Mouse (Mus musculus) liver, embryonic 15.5 days (tissue): ENCODE data around the gene Brk1. TPM values are rescaled to one million over a fixed set of nuclear protein-coding genes. Genes with fewer than 3 reads are reported as not detected.

Experiments used
- ATAC-seq: fragments of 200-750 bp; cut with Nextera tagmentation; 2 replicates; pipeline ENCODE4 v1.8.0; 2017; ENCODE audit warnings: moderate number of reproducible peaks, mild to moderate bottlenecking, moderate library complexity; ENCODE audit not compliant: insufficient read depth
- H3K27ac ChIP-seq: fragments of 300-500 bp; sonication (generic); replicated peaks from 2 replicates; pipeline ENCODE4 v1.5.1; 2015; ENCODE audit warnings: mild to moderate bottlenecking, inconsistent platforms
- H3K27me3 ChIP-seq: fragments of 300-500 bp; sonication (generic); 2 replicates; pipeline ENCODE4 v1.6.1; 2015; ENCODE audit warnings: mild to moderate bottlenecking, inconsistent platforms
- H3K36me3 ChIP-seq: fragments of 300-500 bp; sonication (generic); replicated peaks from 2 replicates; pipeline ENCODE4 v1.6.1; 2015; ENCODE audit warnings: moderate library complexity, mild to moderate bottlenecking, inconsistent platforms
- H3K4me1 ChIP-seq: fragments of 300-500 bp; sonication (generic); replicated peaks from 2 replicates; pipeline ENCODE4 v1.6.1; 2015; ENCODE audit warnings: inconsistent platforms
- H3K4me2 ChIP-seq: fragments of 300-500 bp; sonication (generic); 2 replicates; pipeline ENCODE4 v1.6.1; 2015; ENCODE audit warnings: moderate library complexity, mild to moderate bottlenecking, inconsistent platforms
- H3K4me3 ChIP-seq: fragments of 300-500 bp; sonication (generic); replicated peaks from 2 replicates; pipeline ENCODE4 v1.5.1; 2015; ENCODE audit warnings: mild to moderate bottlenecking, inconsistent platforms
- H3K9ac ChIP-seq: fragments of 300-500 bp; sonication (generic); 2 replicates; pipeline ENCODE4 v1.6.1; 2015; ENCODE audit warnings: moderate library complexity, mild to moderate bottlenecking, inconsistent platforms
- H3K9me3 ChIP-seq: fragments of 300-500 bp; sonication (generic); replicated peaks from 2 replicates; pipeline ENCODE4 v1.6.1; 2016; ENCODE audit warnings: inconsistent platforms
- WGBS: fragments of 180-500 bp; shearing (Covaris S2); methylation state at CpG from one replicate; pipeline ENCODE4 v1.1.7; 2015; ENCODE audit warnings: mixed read lengths; ENCODE audit not compliant: insufficient replicate concordance; 5-methylcytosine and 5-hydroxymethylcytosine counted together
- polyA plus RNA-seq: library from polyadenylated mRNA; unstranded; fragments of >200 nt; fragmentation: Nextera tagmentation; extraction: Ambion mirVana; gene quantifications from 2 replicates; pipeline ENCODE4 v1.2.1, GENCODE M21; 2015

Gene Brk1
- polyA plus RNA-seq, 1 experiment from 2014 or later: 80.7 TPM

DNA sequence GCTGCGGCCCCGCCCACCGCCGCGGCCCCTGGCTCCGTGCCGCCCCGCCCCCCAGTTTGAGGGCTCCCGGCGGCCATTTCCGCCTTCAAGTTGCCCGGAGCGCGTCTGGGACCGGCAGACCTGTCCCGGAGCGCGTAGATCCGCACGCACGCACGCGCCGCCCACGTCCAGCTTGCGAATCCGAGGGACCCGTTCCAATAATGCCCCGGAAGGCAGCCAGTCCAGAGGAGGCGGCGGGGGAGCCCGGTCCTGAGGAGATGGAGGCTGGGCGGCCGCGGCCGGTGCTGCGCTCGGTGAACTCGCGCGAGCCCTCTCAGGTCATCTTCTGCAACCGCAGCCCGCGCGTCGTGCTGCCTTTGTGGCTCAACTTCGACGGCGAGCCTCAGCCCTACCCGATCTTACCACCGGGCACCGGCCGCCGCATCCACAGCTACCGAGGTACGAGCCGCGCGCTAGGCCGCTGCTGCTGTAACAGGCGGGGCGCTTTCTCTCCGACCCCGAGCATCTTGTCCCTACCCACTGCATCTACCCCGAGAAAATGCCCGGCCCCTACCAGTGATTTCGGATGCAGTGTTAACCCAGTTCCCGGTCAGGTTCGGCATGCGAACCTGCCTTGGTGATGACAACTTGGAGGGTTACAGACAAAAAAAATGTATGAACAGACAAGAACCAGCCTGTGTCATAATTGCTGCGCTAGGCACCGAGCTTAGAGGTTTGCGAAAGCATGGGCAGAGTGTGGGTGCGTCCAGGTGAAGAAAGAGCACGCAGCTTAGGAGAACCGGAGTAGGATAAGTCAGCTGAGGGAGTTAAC is 19.6 kb downstream of the Brk1 start, which contains the start of gene Vhl:
Gene Vhl, plus strand, starts transcription at position 19 of the 811 bp plus-strand sequence.
- under 1% methylated on average over 76 of the region's 76 CpGs for WGBS
- Histone ChIP-seq H3K27ac (peak within 1 kb of the TSS; percentile 85), H3K27me3 (no peaks in the 10 kb centered on the region)

DNA sequence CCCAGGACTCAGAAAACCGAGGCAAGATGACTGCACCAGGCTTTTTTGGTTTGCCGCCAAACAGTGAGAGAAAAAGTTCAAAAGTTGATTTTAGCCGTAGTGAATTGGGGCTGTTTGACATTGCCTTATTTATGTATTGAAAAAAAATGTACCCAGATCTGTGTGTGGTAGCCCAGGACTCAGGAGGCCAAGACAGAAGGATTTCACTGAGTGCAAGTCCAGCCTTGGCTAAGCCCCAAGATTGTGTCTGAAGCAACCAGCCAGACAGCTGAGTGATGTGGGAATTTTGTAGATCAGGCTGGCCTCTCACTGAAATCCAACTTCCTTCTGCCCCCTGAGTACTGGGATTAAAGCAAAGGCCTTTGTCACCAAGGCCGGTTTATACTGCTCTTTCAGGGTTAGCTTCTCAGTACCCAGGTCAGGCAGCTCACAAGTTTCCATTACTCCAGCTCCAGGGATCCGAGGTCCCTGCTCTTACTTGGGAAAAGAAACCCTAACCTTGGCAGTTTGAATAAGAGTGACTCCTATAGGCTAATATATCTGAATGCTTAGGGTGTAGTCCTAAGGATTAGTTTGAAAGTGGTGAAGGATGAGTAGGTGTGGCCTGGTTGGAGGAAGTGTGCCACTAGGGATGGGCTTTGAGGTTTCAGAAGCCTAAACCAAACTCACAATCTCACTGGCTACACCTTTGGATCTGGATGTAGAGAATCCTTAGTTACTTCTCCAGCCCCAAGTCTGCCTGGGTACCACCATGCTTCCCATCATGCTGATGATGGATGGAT is 20.6 kb downstream of the Brk1 start:
- H3K9me3 ChIP-seq: no peaks in the 10 kb centered on the region
- ATAC-seq: no peak
- peaks cover 24% of the 10 kb centered on the region for H3K36me3 ChIP-seq
- H3K4me3 ChIP-seq: peak overlapping the region; percentile 83
- H3K4me1 ChIP-seq: peaks cover 29% of the 10 kb centered on the region
- H3K27ac ChIP-seq: no peak overlapping the region
- peak overlapping the region; percentile 84; the same call in 1 of the 2 replicates for H3K9ac ChIP-seq
- WGBS: 52% methylated on average over 5 of the region's 5 CpGs
- peak overlapping the region; percentile 94 for H3K4me2 ChIP-seq
- no peaks in the 10 kb centered on the region for H3K27me3 ChIP-seq

More for the DNA sequence above, 19.6 kb downstream of the Brk1 start, which contains the start of gene Vhl:
- peaks cover 13% of the 10 kb centered on the region for H3K36me3 ChIP-seq
- peak within 1 kb of the TSS; percentile 83 for H3K4me3 ChIP-seq
- peak within 1 kb of the TSS; percentile 84 for H3K9ac ChIP-seq
- H3K4me2 ChIP-seq: peak within 1 kb of the TSS; percentile 94
- ATAC-seq: peak; percentile 89
- no peaks in the 10 kb centered on the region for H3K9me3 ChIP-seq
- peaks cover 29% of the 10 kb centered on the region for H3K4me1 ChIP-seq

DNA sequence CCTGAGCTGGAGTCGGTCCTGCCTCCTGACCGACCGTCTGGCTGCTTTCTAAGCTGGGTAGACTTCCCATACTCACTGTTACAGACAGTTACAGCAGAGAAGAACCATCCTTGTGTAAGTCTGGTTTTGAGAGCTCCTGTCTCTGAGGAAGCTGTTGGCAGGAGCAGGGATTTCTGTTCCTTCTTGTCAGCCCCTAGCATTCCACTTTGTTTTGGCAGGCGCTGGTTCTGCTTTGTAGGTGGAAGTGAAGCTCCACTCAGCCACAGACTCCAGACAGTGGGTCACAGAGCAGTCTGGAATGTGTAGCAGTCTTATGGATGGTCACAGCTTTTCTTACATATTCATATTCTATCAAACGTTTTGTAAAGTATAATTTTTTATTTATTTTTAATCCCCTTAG is 25.8 kb downstream of the Brk1 start:
- H3K4me3 ChIP-seq: no peak overlapping the region
- no peaks in the 10 kb centered on the region for H3K9me3 ChIP-seq
- no peak for ATAC-seq
- no peak overlapping the region for H3K4me2 ChIP-seq
- peaks cover 9% of the 10 kb centered on the region for H3K4me1 ChIP-seq
- no peak overlapping the region for H3K27ac ChIP-seq
- H3K9ac ChIP-seq: no peak overlapping the region
- peaks cover 34% of the 10 kb centered on the region for H3K36me3 ChIP-seq
- WGBS: 72% methylated on average over 5 of the region's 5 CpGs
- H3K27me3 ChIP-seq: no peaks in the 10 kb centered on the region

DNA sequence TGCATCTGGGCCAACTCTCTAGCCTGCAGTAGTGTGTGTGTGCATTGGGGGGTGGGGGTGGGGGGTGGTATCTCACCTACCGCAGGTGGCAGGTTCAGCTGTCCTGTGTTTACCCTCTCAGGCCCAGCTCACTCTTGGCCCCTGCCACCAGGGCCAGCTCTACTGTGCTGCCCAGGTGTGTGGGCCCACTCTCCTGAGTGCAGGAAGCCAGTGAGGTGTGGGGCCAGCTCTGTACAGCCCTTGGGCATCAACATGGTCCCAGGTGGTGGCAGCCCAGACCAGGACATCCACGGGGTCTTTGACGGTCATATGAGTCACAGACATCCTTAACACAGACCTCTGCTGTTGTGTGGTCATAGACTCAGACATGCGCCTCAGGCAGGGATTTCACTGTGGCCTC is 28.3 kb downstream of the Brk1 start:
- Histone ChIP-seq H3K36me3 (peaks cover 31% of the 10 kb centered on the region), H3K9ac (no peak overlapping the region), H3K27me3 (no peaks in the 10 kb centered on the region), H3K4me2 (no peak overlapping the region), H3K4me3 (no peak overlapping the region), H3K9me3 (no peaks in the 10 kb centered on the region), H3K4me1 (no peaks in the 10 kb centered on the region), H3K27ac (no peak overlapping the region)
- 74% methylated on average over 4 of the region's 4 CpGs for WGBS
- 0 out of 2 replicates have a peak, but pooled peaks have one; percentile 15 for ATAC-seq

DNA sequence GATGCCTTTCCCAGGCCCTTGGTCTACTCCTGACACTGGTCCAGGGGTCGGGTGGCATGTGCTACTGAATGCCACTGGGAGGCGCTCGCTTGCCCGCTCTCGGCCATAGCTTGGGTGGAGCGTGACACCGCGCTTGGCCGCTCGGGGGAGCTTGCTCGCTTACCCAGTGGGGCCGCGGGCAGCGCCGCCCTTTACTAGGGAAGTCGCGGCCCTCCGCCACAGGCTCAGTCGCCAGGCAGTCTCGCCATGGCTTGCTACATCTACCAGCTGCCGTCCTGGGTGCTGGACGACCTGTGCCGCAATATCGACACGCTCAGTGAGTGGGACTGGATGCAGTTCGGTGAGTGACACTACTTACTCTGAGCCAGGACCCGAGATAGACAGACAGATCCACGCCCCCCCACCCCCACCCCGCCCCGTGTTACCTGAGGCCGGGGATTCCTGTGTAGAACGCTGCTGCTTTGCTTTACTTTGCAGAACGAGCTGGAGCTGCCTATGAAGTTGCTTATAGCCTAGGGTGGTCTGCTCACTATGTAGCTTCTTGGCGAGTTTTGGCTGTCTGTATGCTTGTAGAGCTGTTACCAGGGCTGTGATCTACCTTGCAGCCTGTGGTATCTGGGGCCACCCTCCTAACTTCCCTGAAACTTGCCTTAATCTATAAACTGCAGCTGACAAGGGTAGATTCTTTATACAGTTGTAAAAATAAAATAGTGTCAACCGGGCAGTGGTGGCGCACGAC is 33.9 kb downstream of the Brk1 start, which contains the start of gene Irak2:
Gene Irak2, plus strand, starts transcription at position 166 of the 739 bp plus-strand sequence.
- Histone ChIP-seq H3K9me3 (no peaks in the 10 kb centered on the region), H3K27ac (peak within 1 kb of the TSS; percentile 78), H3K27me3 (no peaks in the 10 kb centered on the region), H3K9ac (peak within 1 kb of the TSS; percentile 66), H3K4me3 (peak within 1 kb of the TSS; percentile 67), H3K36me3 (no peaks in the 10 kb centered on the region), H3K4me1 (peaks cover 41% of the 10 kb centered on the region), H3K4me2 (peak within 1 kb of the TSS; percentile 86)
- 3% methylated on average over 37 of the region's 37 CpGs for WGBS
- peak; percentile 93 for ATAC-seq

DNA sequence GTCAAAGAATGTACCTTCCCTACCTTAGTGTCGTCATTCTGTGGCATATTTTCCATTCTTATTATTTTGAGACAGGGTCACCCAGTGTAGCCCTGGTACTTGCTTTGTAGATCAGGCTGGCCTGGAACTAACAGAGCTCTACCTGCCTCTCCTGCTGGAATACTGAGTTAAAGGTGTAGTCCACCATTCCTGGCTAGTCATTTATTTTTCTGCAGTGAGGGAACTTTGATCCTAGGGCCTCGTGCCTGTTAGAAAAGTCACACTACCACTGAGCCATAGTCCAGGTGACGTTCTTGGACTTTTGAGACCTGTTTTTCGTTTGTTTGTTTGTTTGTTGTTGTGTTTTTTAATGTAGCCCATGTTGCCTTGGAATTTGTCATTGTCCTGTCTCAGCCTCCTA is 34.6 kb downstream of the Brk1 start:
- WGBS: 65% methylated on average over 4 of the region's 4 CpGs
- H3K9ac ChIP-seq: peak overlapping the region; percentile 10; the same call in 1 of the 2 replicates
- no peak for ATAC-seq

DNA sequence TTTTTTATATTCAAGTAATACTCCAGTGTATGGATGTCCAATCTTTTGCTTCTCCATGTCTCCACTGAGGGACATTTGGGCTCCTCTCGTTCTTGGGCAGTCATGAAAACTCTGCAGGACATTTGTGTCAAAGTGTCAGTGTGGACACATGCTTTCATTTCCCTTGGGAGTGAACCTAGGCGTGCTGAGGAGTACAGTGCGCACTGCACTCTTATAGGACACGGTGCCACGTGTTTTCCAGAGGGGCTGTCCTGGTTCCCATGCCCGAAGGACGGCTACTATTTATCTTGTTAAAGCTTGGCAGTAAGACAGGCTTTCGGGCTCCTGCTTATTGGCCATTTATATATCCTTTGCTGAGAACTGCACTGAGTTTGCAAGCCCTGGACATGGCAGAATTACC is 38.0 kb downstream of the Brk1 start:
- Histone ChIP-seq H3K9me3 (no peaks in the 10 kb centered on the region), H3K4me1 (peaks cover 55% of the 10 kb centered on the region), H3K27me3 (no peaks in the 10 kb centered on the region), H3K27ac (no peak overlapping the region), H3K36me3 (0 out of 2 replicates have a peak, but pooled peaks cover 2% of the 10 kb centered on the region), H3K9ac (no peak overlapping the region), H3K4me3 (no peak overlapping the region), H3K4me2 (no peak overlapping the region)
- no peak for ATAC-seq
- WGBS: 70% methylated on average over 8 of the region's 8 CpGs

More for the DNA sequence above, 34.6 kb downstream of the Brk1 start:
- peaks cover 46% of the 10 kb centered on the region for H3K4me1 ChIP-seq
- peak overlapping the region; percentile 19; the same call in 1 of the 2 replicates for H3K27ac ChIP-seq
- H3K27me3 ChIP-seq: no peaks in the 10 kb centered on the region
- H3K4me2 ChIP-seq: peak overlapping the region; percentile 86
- H3K9me3 ChIP-seq: no peaks in the 10 kb centered on the region
- peak overlapping the region; percentile 67 for H3K4me3 ChIP-seq
- H3K36me3 ChIP-seq: no peaks in the 10 kb centered on the region

DNA sequence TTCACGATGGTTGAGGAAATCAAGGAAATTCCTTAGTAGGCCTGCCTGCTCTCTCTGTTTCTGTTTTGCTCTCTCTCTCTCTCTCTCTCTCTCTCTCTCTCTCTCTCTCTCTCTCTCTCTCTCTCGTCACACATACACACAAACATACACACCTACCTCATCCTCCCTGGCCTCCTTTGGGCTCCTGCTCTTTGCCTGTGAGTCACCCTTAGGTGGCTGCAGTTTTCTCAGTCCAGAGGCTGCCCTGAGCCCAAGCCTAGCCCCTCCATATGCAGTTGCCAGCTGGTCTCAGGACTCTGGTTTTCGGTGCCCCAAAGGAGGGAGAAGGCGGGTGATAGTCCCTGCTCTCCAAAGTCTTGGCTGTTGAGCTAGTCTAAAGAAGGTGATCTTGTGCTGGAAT is 38.4 kb downstream of the Brk1 start:
- no peak for ATAC-seq
- Histone ChIP-seq H3K4me1 (peaks cover 54% of the 10 kb centered on the region), H3K9me3 (no peaks in the 10 kb centered on the region), H3K4me2 (no peak overlapping the region), H3K27me3 (no peaks in the 10 kb centered on the region), H3K9ac (no peak overlapping the region), H3K4me3 (no peak overlapping the region), H3K27ac (no peak overlapping the region), H3K36me3 (0 out of 2 replicates have a peak, but pooled peaks cover 4% of the 10 kb centered on the region)
- 68% methylated on average over 4 of the region's 4 CpGs for WGBS

DNA sequence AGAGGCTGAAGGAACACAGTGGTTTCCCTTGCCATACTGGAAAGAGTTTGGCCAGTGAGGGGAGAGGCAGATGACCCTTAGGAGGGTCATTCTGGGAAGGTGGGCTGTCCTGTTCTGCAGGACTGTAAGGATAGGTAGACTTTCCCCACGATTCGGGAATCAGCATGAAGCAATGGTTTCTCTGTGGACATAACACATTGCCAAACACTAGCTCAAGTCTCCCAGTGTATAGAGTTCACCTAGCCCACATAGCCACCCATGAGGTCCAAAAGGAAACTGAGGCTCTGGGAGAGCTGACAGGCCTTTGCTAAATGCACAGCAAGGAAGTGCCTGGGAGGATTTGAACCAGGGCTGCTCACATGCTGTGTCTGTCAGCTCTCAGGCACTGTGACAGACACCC is 39.4 kb downstream of the Brk1 start:
- H3K27me3 ChIP-seq: no peaks in the 10 kb centered on the region
- 0 out of 2 replicates have a peak, but pooled peaks cover 6% of the 10 kb centered on the region for H3K36me3 ChIP-seq
- no peak overlapping the region for H3K4me3 ChIP-seq
- no peaks in the 10 kb centered on the region for H3K9me3 ChIP-seq
- peaks cover 50% of the 10 kb centered on the region for H3K4me1 ChIP-seq
- H3K4me2 ChIP-seq: no peak overlapping the region
- 63% methylated on average over 2 of the region's 2 CpGs for WGBS
- ATAC-seq: no peak
- 0 out of 2 replicates have a peak overlapping the region, but pooled peaks have one; percentile 42 for H3K27ac ChIP-seq
- no peak overlapping the region for H3K9ac ChIP-seq

DNA sequence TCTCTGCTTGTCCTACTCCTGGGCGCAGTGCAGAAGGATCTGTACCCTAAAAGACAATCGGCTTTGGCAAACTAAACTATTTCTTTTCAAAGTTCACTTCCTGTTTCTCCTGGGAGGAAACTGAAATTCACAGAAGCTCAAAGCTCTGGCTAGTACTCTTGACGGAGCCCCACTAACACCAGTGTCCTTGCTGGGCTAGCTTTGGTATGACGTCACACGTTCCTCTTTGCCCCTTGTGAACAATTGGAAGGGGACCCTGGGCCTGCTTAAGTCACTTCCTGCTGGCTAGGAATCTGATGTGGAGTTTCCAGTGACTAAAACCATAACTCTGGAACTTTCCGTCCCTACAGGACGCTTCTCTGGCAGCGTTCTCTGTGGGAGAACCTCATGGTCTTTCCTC is 40.2 kb downstream of the Brk1 start:
- H3K27me3 ChIP-seq: no peaks in the 10 kb centered on the region
- H3K4me2 ChIP-seq: no peak overlapping the region
- WGBS: 43% methylated on average over 8 of the region's 8 CpGs
- no peak overlapping the region for H3K9ac ChIP-seq
- ATAC-seq: no peak
- H3K4me3 ChIP-seq: no peak overlapping the region
- H3K36me3 ChIP-seq: 0 out of 2 replicates have a peak, but pooled peaks cover 6% of the 10 kb centered on the region
- H3K4me1 ChIP-seq: peaks cover 51% of the 10 kb centered on the region
- H3K27ac ChIP-seq: peak overlapping the region; percentile 42; the same call in 1 of the 2 replicates
- H3K9me3 ChIP-seq: no peaks in the 10 kb centered on the region
